Mouse (Mus musculus) inflammation-experienced regulatory T-cells, adult 6 months (primary cell): ENCODE results near the gene Col5a1. TPM values are rescaled to one million over a fixed set of nuclear protein-coding genes. Genes with fewer than 3 reads are reported as not detected.

Experiments
- ATAC-seq: one replicate; pipeline ENCODE4 v1.8.0; 2017
- polyA plus RNA-seq, 3 experiments: library from polyadenylated mRNA; unstranded; fragments of 100-300 nt; shearing (Covaris generic); gene quantifications; one replicate each; pipeline ENCODE4 v1.2.1; 2017

Gene Col5a1
- polyA plus RNA-seq, 3 experiments from 2014 or later, result not detected

GRCm38 (mm10) chr2:27923718-27924117 lies 37.5 kb downstream of the Col5a1 start:
- ATAC-seq, result no peak

GRCm38 (mm10) chr2:27924463-27924862 lies 38.2 kb downstream of the Col5a1 start:
- ATAC-seq, result no peak

GRCm38 (mm10) chr2:27926478-27927165 lies 40.4 kb downstream of the Col5a1 start:
- no peak for ATAC-seq

- no peak for ATAC-seq
Measured at GRCm38 (mm10) chr2:27930471-27931015, 44.3 kb downstream of the Col5a1 start.

DNA sequence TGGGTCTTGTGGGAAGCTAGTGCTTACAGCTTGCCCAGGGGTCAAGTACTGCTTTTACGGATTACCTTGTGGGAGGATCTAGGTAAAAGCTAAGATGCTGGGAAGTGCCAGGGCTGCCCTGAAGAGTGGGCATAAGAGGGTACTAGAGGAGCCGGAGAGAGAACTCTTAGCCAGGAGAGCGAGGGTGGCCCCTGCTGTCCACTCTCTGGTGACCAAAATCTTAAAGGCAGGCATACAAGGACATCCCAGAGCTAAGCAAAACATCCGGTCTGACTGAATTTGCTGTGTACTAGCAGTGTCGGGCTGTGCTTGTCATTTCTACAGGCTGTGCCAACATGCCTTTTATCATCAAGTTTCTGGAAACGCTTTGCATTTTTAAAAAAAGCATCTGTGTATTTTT lies 44.9 kb downstream of the Col5a1 start:
- no peak for ATAC-seq

- ATAC-seq, result no peak
Measured at GRCm38 (mm10) chr2:27931971-27932370, 45.7 kb downstream of the Col5a1 start.

DNA sequence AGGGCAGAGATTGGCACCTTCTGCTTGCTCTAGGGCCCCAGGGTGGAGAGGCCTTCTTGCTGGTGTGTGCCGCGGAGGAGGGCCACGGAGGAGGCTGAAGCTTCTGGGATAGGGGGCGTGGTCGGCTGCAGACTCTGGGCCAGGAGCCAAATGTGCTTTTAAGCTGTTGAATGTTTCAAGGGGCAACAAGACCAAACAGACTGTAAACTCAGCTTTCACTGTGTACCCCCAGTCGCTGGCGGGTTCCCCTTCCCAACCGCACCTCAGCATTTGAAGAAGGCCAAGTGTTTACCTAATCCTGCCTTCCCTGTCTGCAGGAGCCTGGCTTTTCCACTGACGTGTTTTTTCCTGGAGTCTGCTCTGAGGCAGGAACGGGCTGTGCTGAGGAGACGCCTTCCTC lies 48.0 kb downstream of the Col5a1 start:
- ATAC-seq, result no peak

- ATAC-seq, result no peak
Measured at GRCm38 (mm10) chr2:27934831-27935230, 48.6 kb downstream of the Col5a1 start.

GRCm38 (mm10) chr2:27935441-27935840 lies 49.2 kb downstream of the Col5a1 start:
- ATAC-seq, result no peak

GRCm38 (mm10) chr2:27936607-27937191 lies 50.5 kb downstream of the Col5a1 start:
- no peak for ATAC-seq

GRCm38 (mm10) chr2:27939433-27939832 lies 53.2 kb downstream of the Col5a1 start:
- no peak for ATAC-seq

GRCm38 (mm10) chr2:27940144-27940543 lies 53.9 kb downstream of the Col5a1 start:
- no peak for ATAC-seq

DNA sequence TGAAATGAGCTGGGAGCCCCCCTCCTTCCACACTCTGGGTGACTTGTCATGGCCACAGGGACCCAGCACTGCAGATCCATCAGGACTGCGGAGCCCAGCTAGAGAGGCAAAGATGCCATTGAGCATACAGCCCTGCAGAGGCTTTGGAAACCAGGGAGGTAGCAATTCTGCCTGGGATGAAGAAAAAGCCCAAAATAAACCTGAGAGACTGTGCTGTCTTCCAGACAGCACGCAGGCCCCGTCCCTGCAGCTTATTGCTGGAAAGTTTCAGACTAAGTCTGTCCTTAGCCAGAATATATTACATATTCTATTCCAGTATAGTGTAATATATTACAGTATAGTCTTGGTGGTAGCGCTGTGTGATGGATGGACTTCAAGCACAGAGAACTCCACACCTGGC lies 61.0 kb downstream of the Col5a1 start:
- no peak for ATAC-seq

- no peak for ATAC-seq
Measured at GRCm38 (mm10) chr2:27947917-27948316, 61.7 kb downstream of the Col5a1 start.

- ATAC-seq, result no peak
Measured at GRCm38 (mm10) chr2:27953866-27954265, 67.6 kb downstream of the Col5a1 start.

- no peak for ATAC-seq
Measured at GRCm38 (mm10) chr2:27954924-27955323, 68.7 kb downstream of the Col5a1 start.

GRCm38 (mm10) chr2:27956751-27957150 lies 70.5 kb downstream of the Col5a1 start:
- ATAC-seq, result no peak

DNA sequence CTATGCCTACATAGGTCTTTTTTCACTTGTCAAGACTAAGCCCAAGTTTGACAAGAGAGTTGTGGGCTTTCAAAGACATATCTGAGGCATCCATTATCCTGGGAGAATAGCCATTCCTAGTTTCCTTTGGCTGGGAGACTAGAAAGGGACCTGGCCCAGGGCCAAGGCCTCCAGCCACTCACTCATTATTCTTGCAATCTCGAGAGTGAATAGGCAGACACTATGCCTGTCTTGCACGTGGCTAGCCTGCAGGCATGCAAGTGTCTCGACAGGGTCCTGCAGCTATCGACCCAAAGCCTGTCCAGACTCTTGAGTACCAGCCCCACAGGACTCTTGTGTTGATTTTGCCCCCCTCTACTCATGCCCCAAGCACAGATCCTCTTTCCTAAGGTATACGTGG lies 71.0 kb downstream of the Col5a1 start:
- no peak for ATAC-seq

- no peak for ATAC-seq
Measured at GRCm38 (mm10) chr2:27959275-27959674, 73.0 kb downstream of the Col5a1 start.

GRCm38 (mm10) chr2:27961190-27961589 lies 75.0 kb downstream of the Col5a1 start:
- no peak for ATAC-seq

GRCm38 (mm10) chr2:27962406-27962805 lies 76.2 kb downstream of the Col5a1 start:
- ATAC-seq, result no peak

DNA sequence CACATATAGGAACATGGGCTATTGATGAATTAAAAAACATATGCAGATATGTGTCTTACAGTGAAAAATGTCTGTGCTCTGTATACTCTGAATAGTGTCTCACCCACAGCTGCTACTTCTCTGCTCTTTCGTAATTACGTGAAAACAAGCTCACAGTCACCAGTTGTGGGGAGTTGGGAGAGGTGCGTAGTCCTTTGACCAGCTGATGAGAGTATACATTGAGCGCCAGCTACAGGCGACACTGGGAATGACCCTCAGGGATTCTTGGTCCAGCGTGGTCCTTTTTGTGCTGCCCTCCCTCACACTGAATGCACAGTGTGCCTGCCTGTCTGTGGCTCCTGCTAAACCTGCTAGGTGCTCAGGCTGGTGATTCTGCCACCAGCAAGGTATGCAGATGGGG lies 82.9 kb downstream of the Col5a1 start:
- no peak for ATAC-seq

- ATAC-seq, result no peak
Measured at GRCm38 (mm10) chr2:27973840-27974239, 87.6 kb downstream of the Col5a1 start.

- ATAC-seq, result no peak
Measured at GRCm38 (mm10) chr2:27975786-27976185, 89.6 kb downstream of the Col5a1 start.
